Mouse (Mus musculus): ENCODE measurements around the gene Csrp1.

The Csrp1 gene

GRCm38 (mm10) chr1:135734225-135734937, 14.5 kb downstream of the Csrp1 start:
- no peak for DNase-seq

- DNase-seq = no peak
Observed at GRCm38 (mm10) chr1:135735460-135735859, 15.6 kb downstream of the Csrp1 start.

GRCm38 (mm10) chr1:135744987-135745386, 25.1 kb downstream of the Csrp1 start:
- no peak for DNase-seq

GRCm38 (mm10) chr1:135746248-135746647, 26.4 kb downstream of the Csrp1 start:
- DNase-seq = no peak

- peak; percentile 95 for DNase-seq
Observed at GRCm38 (mm10) chr1:135752737-135753348, 33.0 kb downstream of the Csrp1 start.

DNA sequence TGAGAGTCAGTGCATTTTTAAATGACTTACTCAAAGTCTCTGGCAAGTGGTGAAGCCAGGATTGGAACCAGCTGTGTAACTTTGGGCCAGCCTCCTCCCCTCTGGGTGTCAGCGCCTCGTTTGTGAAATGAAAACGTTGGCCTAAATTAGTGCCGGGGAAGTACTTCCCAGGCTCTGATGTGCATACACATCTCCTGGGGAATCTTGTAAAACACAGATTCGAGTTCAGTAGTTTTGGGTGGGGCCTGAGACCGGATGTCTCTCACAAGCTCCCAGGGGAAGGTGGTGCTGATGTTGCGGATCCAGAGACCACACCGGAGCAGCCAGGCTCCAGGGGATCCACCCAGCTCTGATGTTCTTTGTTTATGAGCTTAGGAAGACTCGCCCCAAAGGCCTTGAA, 35.4 kb downstream of the Csrp1 start:
- no peak for DNase-seq

GRCm38 (mm10) chr1:135755913-135756312, 36.1 kb downstream of the Csrp1 start:
- DNase-seq = no peak

GRCm38 (mm10) chr1:135757287-135757686, 37.4 kb downstream of the Csrp1 start:
- DNase-seq = no peak

GRCm38 (mm10) chr1:135759685-135760084, 39.8 kb downstream of the Csrp1 start:
- no peak for DNase-seq

- no peak for DNase-seq
Observed at GRCm38 (mm10) chr1:135760216-135760615, 40.4 kb downstream of the Csrp1 start.

- no peak for DNase-seq
Observed at GRCm38 (mm10) chr1:135761728-135762127, 41.9 kb downstream of the Csrp1 start.

GRCm38 (mm10) chr1:135763503-135764205, 43.8 kb downstream of the Csrp1 start:
- no peak for DNase-seq

DNA sequence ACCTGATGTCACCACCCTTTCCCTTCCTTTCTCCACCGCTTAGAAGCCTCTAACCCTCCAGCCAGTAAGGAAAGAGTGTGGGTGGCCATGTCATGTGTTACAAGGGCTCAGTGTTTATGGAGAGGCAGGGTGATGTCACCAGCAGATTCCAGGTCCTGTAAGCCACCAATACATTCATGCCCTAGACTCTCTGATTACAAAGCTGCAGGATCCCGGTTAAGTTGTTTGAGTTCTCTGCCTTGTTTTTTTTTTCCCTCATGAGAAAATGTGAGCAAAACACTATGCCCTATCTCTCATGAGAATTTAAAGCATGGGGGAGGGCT, 44.3 kb downstream of the Csrp1 start:
- no peak for DNase-seq

GRCm38 (mm10) chr1:135765645-135766591, 46.1 kb downstream of the Csrp1 start, which contains the start of gene Phlda3:
TSS of gene Phlda3 (plus strand) at chr1:135766119.
- DNase-seq = peak; percentile 78

- DNase-seq = no peak
Observed at GRCm38 (mm10) chr1:135766592-135767306, 46.9 kb downstream of the Csrp1 start.

DNA sequence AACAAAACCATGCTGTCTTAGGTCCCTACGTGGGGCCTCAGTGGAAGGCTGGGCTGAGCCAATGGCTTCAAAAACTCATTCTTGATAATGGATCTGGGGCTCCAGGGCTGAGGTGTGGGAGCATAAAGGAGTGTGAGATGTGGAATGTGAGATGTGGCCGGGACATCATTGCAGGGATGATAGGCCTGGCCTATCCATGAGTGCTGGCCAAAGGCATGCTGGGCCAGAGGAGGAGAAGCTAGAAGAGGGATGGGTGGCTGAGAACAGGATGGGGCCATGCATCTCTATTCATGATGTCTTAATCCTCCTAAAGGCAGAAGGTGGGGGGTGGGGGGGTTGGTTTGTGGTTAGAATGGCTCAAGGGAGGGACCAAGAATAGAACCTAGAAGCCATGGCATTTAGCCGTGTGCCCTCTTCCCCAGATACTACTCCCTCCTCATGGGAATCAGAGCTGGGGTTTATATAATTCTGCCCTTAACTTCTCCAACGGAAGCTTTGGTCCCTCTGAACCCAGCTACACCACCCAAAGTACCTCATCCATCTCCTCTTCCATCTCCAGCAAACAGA, 47.5 kb downstream of the Csrp1 start:
- DNase-seq = no peak

DNA sequence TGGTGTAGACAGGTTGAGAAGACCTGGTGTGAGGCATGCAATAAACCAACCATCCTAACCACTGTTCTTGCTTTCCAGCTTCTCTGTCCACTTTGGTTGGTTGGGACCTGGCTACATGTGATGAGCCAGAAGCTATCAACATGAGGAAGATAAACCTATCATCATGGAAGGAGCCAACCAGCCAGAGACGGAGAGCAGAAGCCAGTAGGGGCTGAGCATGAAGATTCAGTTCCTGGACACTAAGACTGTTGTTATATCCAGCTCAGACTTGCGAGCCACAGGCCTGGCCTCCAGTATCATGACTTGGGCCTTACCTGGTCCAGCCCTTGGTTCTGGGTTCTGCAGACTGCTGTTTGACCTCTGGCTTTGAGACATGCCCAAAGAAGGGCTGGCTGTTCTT, 48.5 kb downstream of the Csrp1 start:
- no peak for DNase-seq

GRCm38 (mm10) chr1:135770237-135770636, 50.4 kb downstream of the Csrp1 start:
- DNase-seq = no peak

- DNase-seq = no peak
Observed at GRCm38 (mm10) chr1:135770896-135771572, 51.2 kb downstream of the Csrp1 start.

GRCm38 (mm10) chr1:135771573-135771970, 51.7 kb downstream of the Csrp1 start:
- no peak for DNase-seq

DNA sequence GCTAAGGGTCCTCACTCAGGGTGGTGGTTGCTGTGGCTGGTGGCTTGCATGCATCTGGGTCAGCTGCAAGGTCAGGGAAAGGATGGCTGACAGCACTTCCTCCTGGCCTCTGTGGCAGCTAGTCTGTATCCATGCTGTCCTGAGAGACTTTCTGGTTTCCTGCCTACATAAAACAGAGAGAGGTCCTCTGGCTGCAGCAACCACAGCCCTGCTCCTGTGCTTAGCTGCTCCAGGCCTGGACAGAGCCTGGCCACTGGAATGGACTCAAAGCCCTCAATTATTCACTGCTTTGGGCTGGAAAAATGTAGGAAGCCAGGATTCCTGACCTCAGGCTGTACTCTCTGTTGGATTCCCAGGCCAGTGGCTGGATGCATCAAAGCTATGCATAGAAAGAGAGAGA, 56.7 kb downstream of the Csrp1 start:
- no peak for DNase-seq

Measured in thymus, postnatal 14 days (tissue).